Mouse (Mus musculus): ENCODE results near the gene C3ar1. TPM values are rescaled to one million over a fixed set of nuclear protein-coding genes. Genes with fewer than 3 reads are reported as not detected.
A peak's percentile ranks its signal among the peaks of the same experiment; 100 is the strongest.

Gene C3ar1
- polyA plus RNA-seq, 1 experiment from 2014 or later: 2.2 TPM

- Histone ChIP-seq H3K9me3 (replicated peaks) (no peaks in the 10 kb centered on the region), H3K9ac (peak overlapping the region; percentile 62), H3K4me1 (peaks cover 3% of the 10 kb centered on the region; the same call in 1 of the 2 replicates), H3K4me3 (peak overlapping the region; percentile 58), H3K27ac (peak overlapping the region; percentile 98), H3K36me3 (no peaks in the 10 kb centered on the region), H3K4me2 (replicated peaks) (peak overlapping the region; percentile 62), H3K27me3 (no peaks in the 10 kb centered on the region)
- 2% methylated on average over 11 of the region's 11 CpGs for WGBS
- ATAC-seq (ENCODE audit: low FRiP score): peak; percentile 2; the same call in 1 of the 2 replicates
These were observed 45.8 kb downstream of the C3ar1 start for GRCm38 (mm10) chr6:122810022-122810614.

- Histone ChIP-seq H3K9me3 (replicated peaks) (no peaks in the 10 kb centered on the region), H3K27ac (no peak overlapping the region), H3K36me3 (no peaks in the 10 kb centered on the region), H3K4me1 (0 out of 2 replicates have a peak, but pooled peaks cover 6% of the 10 kb centered on the region), H3K4me3 (no peak overlapping the region), H3K9ac (no peak overlapping the region), H3K27me3 (peaks cover 26% of the 10 kb centered on the region), H3K4me2 (replicated peaks) (no peak overlapping the region)
- no peak for ATAC-seq (ENCODE audit: low FRiP score)
- WGBS: 34% methylated on average over 5 of the region's 5 CpGs
These were observed 51.5 kb downstream of the C3ar1 start for GRCm38 (mm10) chr6:122804418-122804817.

GRCm38 (mm10) chr6:122801801-122802514 lies 54.0 kb downstream of the C3ar1 start:
- H3K4me1 ChIP-seq: 0 out of 2 replicates have a peak, but pooled peaks cover 6% of the 10 kb centered on the region
- H3K27ac ChIP-seq: no peak overlapping the region
- H3K4me3 ChIP-seq: peak overlapping the region; percentile 51
- WGBS: 3% methylated on average over 34 of the region's 34 CpGs
- peaks cover 26% of the 10 kb centered on the region for H3K27me3 ChIP-seq
- no peaks in the 10 kb centered on the region for H3K36me3 ChIP-seq
- no peaks in the 10 kb centered on the region for H3K9me3 ChIP-seq (replicated peaks)
- peak overlapping the region; percentile 72 for H3K4me2 ChIP-seq (replicated peaks)
- H3K9ac ChIP-seq: peak overlapping the region; percentile 65
- ATAC-seq (ENCODE audit: low FRiP score): peak; percentile 66

- H3K4me1 ChIP-seq: 0 out of 2 replicates have a peak, but pooled peaks cover 6% of the 10 kb centered on the region
- H3K9ac ChIP-seq: peak within 1 kb of the TSS; percentile 65
- H3K4me2 ChIP-seq (replicated peaks): peak within 1 kb of the TSS; percentile 72
- H3K9me3 ChIP-seq (replicated peaks): no peaks in the 10 kb centered on the region
- ATAC-seq (ENCODE audit: low FRiP score): peak; percentile 74
- H3K4me3 ChIP-seq: peak within 1 kb of the TSS; percentile 51
- no peak within 1 kb of the TSS; the same call in 1 of the 2 replicates for H3K27ac ChIP-seq
- peaks cover 26% of the 10 kb centered on the region for H3K27me3 ChIP-seq
- under 1% methylated on average over 45 of the region's 46 CpGs for WGBS
- H3K36me3 ChIP-seq: no peaks in the 10 kb centered on the region
These were observed 54.6 kb downstream of the C3ar1 start, which contains the start of gene Slc2a3 for GRCm38 (mm10) chr6:122801301-122801800. Gene Slc2a3 (minus strand): TSS chr6:122801640.

- Histone ChIP-seq H3K4me1 (0 out of 2 replicates have a peak, but pooled peaks cover 6% of the 10 kb centered on the region), H3K36me3 (no peaks in the 10 kb centered on the region), H3K9me3 (replicated peaks) (no peaks in the 10 kb centered on the region), H3K27me3 (peaks cover 26% of the 10 kb centered on the region), H3K9ac (peak overlapping the region; percentile 65; the same call in 1 of the 2 replicates), H3K4me2 (replicated peaks) (peak overlapping the region; percentile 72), H3K27ac (no peak overlapping the region), H3K4me3 (peak overlapping the region; percentile 51)
- WGBS: 44% methylated on average over 10 of the region's 10 CpGs
- ATAC-seq (ENCODE audit: low FRiP score): no peak
These were observed 55.2 kb downstream of the C3ar1 start for GRCm38 (mm10) chr6:122800640-122801300.

Small RNAs within 50 kb of the gene (microRNA-seq; reads per million reads assigned to microRNA genes)
- not detected for gene Mir7231

Other genes with a start within 250 kb of the C3ar1 start
- 0.09 TPM in 1 of 2 replicates, not detected in the other for gene Gdf3, start 246.1 kb downstream of the C3ar1 start, polyA plus RNA-seq (2016; fragmentation: Nextera tagmentation; extraction: Ambion mirVana)
- not detected in 2 replicates for gene Dppa3, start 229.8 kb downstream of the C3ar1 start, polyA plus RNA-seq (2016; fragmentation: Nextera tagmentation; extraction: Ambion mirVana)
- gene Nanog, start 148.7 kb downstream of the C3ar1 start, polyA plus RNA-seq (2016; fragmentation: Nextera tagmentation; extraction: Ambion mirVana): 0.14 and 0.27 TPM in 2 replicates
- gene Slc2a3, start 54.5 kb downstream of the C3ar1 start, polyA plus RNA-seq (2016; fragmentation: Nextera tagmentation; extraction: Ambion mirVana): 24.7 and 25.3 TPM in 2 replicates
- 6.1 and 6.9 TPM in 2 replicates for gene Foxj2, start 36.2 kb downstream of the C3ar1 start, polyA plus RNA-seq (2016; fragmentation: Nextera tagmentation; extraction: Ambion mirVana)
- 85.2 and 87.1 TPM in 2 replicates for gene Necap1, start 18.3 kb upstream of the C3ar1 start, polyA plus RNA-seq (2016; fragmentation: Nextera tagmentation; extraction: Ambion mirVana)
- gene Clec4a1, start 65.7 kb upstream of the C3ar1 start, polyA plus RNA-seq (2016; fragmentation: Nextera tagmentation; extraction: Ambion mirVana): 1.1 and 1.6 TPM in 2 replicates
- gene Clec4a3, start 96.4 kb upstream of the C3ar1 start, polyA plus RNA-seq (2016; fragmentation: Nextera tagmentation; extraction: Ambion mirVana): 0.49 and 0.94 TPM in 2 replicates
- not detected in 2 replicates for gene Clec4a4, start 134.2 kb upstream of the C3ar1 start, polyA plus RNA-seq (2016; fragmentation: Nextera tagmentation; extraction: Ambion mirVana)
- not detected in 2 replicates for gene Clec4b1, start 193.8 kb upstream of the C3ar1 start, polyA plus RNA-seq (2016; fragmentation: Nextera tagmentation; extraction: Ambion mirVana)

All from hindbrain, embryonic 12.5 days (tissue).